Mouse (Mus musculus) testis, adult 2 months (tissue): ENCODE measurements at regions not wholly inside any gene's neighbourhood (a gene's known extent, or its start where the extent isn't known, plus 50 kb on each side); places are given as distances from the start of the nearest gene placed in this dataset.

Experiments used
- CTCF ChIP-seq: fragments of 200-500 bp; IDR thresholded peaks from 2 replicates; pipeline ENCODE4 v1.5.1; 2012; ENCODE audit warnings: low read depth, mild to moderate bottlenecking, inconsistent platforms, low read length, moderate library complexity; ENCODE audit not compliant: control insufficient read depth, insufficient read depth, insufficient replicate concordance
- POLR2A ChIP-seq: fragments of 200-500 bp; IDR thresholded peaks from 2 replicates; pipeline ENCODE4 v1.6.1; 2012; ENCODE audit warnings: low read depth, mild to moderate bottlenecking, inconsistent platforms, low read length, moderate library complexity; ENCODE audit not compliant: control insufficient read depth

DNA sequence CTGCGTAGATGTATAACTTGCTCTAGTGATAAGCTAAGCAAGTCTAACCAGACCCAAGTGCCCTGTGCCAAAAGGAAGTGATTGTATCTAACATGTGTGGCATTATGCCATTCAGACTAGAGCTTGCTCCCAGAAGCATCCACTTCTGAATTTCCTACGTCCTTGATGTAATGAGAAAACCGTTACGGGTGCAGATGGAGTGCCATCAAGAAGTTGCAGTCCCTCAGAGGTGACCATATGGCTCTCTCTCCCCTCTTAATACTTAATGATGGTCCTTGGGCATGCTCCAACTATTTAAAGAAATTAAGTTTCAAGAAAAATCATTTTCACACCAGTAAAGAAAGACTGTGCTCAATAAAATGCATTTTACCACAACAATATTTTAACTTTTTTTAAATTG is 354.1 kb upstream of the Adamts16 start:
- no peak for TF ChIP-seq CTCF
- no peak for TF ChIP-seq POLR2A
